Mouse (Mus musculus) adrenal gland, adult (tissue): ENCODE measurements around the gene Wdr20rt.
A peak's percentile ranks its signal among the peaks of the same experiment; 100 is the strongest.
"Not testable (repeated sequence)": the region's sequence is repeated elsewhere in the genome, so short reads cannot be mapped to it uniquely, and the experiment has no call there.

ENCODE experiments used
- DNase-seq, 2 experiments: peaks; one replicate each; pipeline ENCODE4 v3.0.0; 2022 to 2023; ENCODE audit warnings: low spot score in 1 of 2; ENCODE audit not compliant: inconsistent age in 2 of 2

Wdr20rt gene

DNA sequence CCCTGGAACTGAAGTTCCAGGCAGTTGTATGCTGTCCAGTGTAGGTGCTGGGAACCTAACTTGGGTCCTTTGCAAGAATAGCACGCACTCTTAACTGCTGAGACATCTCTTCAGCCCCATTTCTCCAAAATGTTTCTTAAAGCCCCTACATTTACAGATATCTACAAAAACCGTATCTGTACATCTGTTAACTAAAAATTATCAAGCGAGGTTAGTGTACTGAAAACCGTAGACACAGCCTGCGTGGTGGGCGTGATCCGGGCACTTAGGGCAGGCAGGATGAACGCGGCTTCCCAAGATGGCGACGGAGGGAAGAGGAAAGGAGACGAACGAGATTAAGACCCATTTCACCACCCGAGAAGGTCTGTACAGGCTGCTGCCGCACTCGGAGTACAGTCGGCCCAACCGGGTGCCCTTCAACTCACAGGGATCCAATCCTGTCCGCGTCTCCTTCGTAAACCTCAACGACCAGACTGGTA lies at the start of gene Wdr20rt:
Gene Wdr20rt, plus strand, starts transcription at position 51 of the 479 bp plus-strand sequence.
- no peak for DNase-seq

DNA sequence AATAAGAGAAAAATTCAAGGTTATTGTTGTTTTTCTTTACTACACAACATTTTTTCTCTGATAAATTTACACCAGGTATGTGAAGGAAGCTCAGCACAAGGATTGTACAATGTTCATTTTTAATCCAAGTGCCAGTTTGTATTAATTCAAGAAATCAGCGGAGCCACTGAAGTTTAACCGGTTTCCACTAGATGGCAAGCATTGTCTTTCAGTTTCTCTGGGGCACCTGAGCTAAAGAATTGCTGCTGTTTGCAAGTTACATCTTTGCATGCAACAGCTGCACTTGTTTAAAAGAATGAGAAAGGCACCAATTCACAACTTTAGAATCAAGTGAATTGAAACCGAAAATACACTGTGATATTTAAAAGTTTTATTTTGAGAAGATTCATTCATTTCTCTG lies 38.0 kb upstream of the Wdr20rt start:
- peak in 1 of 2 experiments; percentile 40 for DNase-seq

DNA sequence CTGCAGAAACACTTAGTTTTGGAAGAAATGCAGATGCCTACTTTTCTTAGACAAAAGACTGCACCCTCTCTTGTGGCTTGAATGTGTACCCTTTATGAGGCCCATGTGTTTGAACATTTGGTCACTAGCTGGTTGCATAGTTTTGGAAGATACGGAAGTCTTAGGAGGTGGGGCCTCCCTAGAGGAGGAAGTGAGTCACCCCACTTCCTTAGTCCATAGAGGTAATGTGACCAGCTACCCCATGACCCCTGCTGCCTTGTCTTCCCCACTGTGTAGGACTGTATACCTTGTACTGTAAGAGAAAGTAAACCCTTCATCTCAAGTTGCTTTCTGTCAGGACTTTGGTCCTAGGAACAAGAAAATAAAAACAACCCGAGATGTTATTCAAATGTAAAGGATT lies 36.1 kb upstream of the Wdr20rt start:
- no peak for DNase-seq

DNA sequence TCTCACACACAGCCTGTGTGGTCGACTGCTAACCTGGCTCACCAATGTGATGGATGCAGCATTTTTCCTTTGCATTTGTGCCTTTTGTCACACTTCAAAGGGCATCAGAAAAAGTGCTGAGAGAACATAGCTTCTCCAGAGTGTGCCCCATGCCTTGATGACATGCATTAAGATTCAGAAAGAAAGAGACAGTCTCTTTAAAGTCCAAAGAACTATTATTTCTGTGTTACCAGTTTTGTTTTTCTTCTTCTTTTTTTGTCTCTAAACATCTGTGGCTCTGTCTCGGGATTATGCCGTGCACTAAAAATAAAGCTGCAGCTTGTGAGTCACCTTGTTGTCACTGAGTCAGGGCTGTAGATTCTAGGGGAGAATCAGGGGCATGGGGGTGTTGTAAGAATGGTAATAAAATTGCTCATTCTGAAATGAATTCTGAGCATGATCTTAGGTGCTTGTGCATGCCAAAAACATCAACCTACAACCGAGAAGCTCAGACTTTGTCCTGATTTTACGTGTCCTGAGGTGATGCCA lies 31.2 kb upstream of the Wdr20rt start:
- peak in 1 of 2 experiments; percentile 25 for DNase-seq

DNA sequence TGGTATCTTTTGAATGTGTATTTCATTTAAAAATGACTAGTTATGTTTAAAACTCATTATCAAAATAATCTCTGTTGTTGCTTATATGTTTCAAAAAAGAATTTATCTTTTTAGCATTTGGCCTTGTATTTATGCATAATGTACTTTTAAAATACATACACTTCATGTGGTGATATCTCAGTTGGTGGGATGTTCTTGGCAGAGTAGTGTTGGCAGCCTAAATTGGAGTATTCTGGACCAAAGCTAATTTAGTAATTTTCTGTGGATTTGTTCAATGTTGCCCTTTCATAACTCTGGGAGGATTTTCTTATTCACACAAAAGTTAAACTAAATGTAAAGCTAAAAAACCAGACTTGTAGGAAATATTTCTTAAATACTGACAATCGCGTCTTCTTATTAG lies 23.5 kb upstream of the Wdr20rt start:
- DNase-seq = no peak

DNA sequence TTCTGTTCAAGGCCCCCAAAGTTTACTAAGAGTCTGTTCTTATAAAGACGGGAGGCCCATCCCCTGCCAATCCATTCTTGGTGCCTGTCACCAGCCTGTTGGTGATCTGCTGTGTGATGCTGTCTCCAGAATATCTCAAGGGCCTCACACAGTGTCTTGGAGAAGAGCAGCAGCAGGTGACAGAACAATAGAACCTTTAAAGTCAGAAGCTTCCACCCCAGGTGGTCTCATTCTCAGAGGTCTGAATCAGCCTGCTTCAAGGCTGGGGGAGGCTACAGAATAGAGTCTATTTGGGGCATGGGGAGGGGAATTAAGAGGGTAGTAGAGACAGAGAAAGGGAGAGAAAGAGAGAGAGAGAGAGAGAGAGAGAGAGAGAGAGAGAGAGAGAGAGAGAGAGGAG lies 18.9 kb upstream of the Wdr20rt start:
- DNase-seq = no peak

DNA sequence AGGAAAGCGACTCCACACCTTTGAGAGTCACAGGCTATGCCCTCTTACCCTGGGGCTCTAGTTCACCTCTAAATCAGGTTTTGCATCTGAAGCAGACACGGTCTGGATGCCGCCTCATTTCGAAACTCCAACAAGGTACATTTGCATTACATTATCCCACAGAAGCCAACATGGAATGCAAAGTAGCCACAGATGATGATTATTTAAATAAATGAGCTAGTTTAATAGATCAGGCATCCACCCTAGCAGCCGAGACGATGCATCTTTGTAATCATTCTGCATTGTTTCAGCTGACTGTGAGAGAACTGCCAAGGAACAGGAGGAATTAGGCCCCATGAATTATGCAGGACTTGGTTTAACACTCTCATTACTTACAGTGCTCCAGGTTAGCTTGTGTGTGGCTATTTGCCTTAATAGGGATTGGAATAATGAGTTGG lies 8.9 kb upstream of the Wdr20rt start:
- no peak for DNase-seq

DNA sequence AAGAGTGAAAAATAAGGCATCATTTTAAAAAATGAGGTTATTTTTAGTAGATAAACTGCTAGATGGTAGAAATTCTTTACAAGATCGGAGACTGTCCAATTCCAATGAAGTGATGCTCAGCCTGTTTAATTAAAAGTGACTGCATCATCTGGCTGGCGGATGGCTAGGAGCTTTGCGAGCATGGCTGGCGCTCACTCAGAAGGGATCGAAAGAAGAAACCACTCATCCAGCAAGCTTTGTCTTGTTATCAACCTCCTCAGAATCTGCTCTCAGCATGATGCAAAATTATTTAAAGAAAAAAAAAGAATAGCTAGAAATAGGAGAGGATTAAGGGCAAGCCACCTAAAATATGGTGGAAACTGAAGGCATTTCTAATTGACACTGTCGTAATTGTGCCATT lies 3.3 kb downstream of the Wdr20rt start:
- no peak for DNase-seq

DNA sequence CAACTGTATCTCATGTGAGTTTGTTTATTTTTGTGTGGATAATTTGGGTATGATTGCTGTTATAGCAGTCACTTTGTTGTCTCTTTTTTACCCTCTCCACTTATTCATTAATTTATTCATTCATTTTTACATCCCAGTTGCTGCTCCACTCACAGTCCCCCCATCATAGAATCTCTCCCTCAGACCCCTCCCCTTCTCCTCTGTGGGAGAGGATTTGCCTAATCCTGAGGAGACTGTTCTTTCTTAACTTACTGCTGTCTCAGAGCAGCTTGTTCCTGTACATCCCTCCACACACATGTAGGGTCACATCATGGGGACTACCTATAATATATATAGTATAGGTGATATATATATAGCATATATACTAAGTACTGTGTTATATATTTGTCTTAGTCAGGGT lies 3.7 kb downstream of the Wdr20rt start:
- DNase-seq = no peak

DNA sequence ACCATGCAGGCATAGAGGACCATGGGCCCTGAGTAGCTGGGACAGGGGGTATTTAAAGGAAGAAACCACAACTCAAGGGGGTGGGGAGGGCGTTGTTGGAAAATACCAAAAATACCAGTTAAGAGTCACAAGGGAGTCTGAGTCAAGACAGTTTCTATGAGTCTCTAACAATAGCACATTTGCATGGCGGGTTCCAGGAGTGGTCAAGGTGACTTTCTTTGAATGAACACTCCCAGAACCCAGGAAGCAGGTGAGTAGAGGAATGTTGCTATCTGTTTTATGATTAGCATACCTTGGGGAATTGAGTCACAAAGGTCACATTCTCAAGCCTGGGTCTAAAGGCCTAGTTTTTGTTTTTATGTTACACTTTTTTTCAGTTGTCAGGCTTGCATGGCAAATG lies 7.5 kb downstream of the Wdr20rt start:
- DNase-seq = not testable (repeated sequence)

DNA sequence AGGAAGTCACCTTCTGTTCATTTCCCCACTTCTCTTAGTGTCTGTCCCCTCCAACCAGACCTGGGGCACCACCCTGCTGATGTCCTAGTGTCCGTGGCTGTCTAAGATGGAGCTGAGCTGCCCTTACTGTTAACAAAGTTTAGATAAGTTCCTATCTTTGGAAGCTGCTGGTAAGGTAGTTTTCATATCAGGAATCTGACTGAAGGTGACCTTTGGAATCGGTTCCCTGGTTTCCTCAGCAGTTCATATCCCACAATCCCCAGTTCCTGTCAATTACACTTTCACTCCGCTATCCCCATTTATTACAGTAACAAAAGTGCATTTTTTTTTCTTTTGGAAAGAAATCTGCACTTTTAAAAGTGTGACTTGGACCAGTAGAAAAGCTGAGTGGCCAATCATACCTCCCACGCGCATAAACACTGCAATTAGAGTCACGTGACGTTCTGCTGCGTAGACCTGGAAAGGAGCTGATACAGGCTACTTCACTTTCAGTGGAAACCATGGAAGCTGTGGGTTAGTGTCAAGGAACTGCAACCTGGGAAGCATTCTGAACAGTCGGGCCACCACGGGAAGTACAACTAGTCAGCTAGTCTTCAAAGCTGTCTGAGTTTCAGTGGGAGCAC lies 24.9 kb downstream of the Wdr20rt start:
- no peak for DNase-seq

DNA sequence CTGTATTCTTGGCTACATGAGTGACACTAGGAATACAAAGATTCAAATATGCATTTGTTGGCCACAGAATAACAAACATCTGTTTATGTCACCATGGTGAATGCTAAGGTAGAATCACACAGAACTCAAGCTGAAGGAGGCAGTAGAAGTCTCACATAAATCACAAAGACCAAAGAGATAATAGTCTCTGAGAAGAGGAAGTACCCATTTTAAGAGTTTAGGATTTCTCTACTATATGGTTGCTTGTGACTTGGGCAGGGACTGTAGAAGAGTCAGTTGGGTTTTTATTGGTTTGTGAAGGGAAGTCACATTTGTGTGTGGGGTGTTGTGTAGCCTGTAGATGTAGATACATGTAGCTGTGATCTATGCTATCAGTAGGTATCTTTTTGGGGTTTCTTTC lies 31.6 kb downstream of the Wdr20rt start:
- no peak for DNase-seq

DNA sequence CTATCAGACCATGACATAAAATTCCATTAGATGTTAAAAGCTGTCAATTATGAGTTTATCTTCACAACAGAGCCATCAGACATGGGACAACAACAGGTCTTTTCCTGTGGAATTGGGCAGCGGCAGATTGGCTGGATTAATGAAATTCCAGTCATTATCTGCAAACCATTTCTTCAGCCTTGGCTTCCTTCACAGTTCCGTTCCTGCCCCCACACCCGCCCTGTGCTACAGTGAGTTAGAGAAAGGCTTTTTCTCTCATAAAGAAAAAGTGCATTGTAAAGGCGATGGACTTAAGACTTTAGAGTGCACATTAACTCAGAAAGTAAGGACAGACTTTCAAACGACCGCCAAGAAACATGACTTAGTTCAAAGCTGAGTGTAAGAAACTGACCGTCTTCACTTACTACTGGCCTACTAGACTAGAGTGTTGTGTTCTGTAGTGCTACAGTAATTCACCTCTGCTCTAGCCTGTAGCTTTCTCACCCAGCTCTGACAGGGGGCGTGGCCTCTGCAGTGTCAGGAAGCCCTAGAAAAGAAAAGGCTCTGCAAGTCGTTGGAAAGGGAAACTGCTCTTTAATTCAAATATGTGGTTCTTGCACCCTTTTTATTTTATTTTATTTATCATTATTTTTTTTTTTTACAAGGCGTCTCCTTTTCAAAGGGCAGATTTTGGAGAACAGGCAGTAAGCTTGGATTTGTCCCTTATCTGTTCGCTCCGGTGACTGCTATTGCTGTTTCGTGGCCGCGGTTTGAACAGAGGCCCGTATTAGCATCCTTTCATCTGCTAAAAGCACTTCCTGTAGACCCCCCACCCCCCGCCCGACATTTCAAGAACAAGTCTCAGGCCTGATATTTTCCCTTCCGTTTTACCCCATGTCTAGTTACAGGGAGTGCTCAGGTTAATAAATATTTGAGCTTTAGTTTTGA lies 33.2 kb downstream of the Wdr20rt start:
- no peak for DNase-seq

DNA sequence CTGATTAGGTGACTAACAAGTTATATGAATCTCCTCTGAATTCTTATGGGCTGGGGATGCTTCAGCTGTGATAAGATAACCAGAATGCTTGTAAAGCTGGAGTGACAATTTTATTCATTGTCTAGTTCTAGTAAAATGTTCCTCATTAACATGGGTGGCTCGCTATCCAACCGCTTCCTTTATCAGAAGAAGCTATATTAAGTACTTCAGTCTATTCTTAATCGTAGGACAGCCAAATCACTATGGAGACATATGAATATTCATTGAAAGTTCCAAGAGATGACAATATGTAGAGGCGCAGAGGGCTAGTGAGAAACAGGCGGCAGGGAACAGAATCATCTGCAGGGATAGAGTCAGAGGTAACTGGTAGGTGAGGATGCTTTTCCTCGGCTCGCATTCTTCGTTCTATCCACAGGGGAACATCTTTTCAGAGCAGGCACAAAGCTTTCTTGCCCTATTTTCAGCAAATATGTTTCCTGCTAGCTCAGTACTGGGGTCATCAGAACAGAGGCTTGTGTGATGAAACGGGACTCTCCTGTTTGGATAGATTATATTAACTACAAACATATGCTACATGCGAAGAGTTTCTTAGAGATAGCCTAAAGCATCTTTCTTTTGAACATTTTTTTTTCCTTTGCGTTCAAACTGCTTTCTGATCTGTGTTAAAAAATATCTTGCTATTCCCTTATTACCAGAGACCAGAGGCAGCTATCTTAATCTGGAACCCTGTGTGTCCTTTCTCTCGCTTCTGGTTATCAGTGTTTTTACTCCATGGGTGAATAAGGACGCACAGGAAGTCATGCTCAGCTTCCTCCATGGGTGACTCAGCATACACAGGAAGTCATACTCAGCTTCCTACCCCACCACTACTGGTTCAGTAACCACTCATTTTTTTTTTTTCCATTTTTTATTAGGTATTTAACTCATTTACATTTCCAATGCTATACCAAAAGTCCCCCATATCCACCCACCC lies 34.1 kb downstream of the Wdr20rt start:
- DNase-seq = no peak

DNA sequence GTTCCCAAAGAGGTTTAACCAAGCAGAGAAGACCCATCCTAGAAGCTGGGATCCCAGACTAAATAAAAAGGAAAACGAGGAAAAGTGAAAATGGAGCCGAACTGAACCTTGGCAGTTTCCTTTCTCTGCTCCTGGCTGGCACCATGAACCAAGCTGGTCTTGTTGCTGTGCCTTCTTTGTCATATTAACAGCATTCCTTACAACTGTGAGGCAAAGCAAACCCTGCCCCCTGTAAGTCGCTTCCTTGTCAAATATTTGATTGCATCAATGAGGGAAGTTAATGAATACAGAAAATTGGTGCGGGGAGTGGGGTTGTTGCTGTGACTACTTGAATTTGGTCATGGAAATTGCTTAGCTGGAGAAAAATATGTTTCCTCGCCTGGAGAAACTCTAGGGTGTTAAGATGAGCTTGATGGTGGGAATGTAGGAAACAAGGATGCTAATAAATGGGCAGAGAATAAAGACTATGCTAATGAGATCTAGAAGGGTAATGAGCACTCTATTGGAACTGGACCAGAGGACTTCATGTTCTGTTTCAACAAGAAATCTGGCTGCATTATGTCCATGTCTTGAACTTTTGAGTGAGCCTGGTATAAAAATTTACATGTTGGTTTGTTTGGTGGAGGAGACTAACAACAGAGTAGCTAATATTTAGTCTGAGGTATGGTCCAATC lies 43.1 kb downstream of the Wdr20rt start:
- no peak for DNase-seq

DNA sequence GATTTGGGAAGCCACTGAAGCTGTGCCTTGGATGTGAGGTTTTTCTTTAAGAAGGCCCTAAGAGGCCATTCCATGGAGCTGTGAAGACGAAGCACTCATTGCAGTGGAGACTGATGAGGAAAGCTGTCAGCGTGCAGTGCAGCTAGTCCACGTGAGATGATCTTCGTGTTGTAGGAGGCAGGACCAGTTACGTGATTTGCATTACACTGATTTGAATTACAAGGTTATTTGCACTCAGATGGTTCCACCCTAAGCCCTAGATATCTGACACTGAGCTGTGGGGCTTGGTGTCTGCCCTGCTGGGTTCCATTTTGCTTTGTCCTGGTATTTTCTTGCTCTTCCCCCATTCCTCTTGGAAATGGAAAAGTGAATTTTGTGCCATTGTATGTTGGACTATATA lies 44.1 kb downstream of the Wdr20rt start:
- DNase-seq = no peak

DNA sequence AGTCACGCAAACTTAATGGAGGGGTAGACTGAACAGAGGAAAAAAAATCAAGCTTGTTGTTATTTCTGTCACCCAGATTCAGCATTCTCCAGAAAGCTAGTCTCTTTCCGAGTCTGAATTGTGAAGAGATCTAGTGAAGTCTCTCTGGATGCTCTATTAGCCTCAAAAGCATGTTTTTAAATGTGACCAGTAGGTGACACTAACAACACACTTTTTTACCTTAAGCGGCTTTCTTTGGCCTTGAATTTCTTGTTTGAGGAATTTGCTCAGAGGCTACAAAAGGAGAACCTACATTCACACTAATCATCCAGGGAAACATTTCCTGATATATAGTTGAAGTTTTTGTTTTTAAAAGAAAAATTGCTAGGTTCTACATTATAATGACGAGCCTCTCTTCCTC lies 48.5 kb downstream of the Wdr20rt start:
- no peak for DNase-seq
